Mouse (Mus musculus): ENCODE measurements around the gene Psme2b. TPM values are rescaled to one million over a fixed set of nuclear protein-coding genes. Genes with fewer than 3 reads are reported as not detected.
A peak's percentile ranks its signal among the peaks of the same experiment; 100 is the strongest.
"Not testable (repeated sequence)": the region's sequence is repeated elsewhere in the genome, so short reads cannot be mapped to it uniquely, and the experiment has no call there.

Gene Psme2b
- polyA plus RNA-seq, 1 experiment: 11.3 TPM

- Histone ChIP-seq H3K4me2 (ENCODE audit: low read depth) (no peak overlapping the region), H3ac (ENCODE audit: control insufficient read depth, insufficient read length) (no peak overlapping the region), H3K36me3 (ENCODE audit: control insufficient read depth, insufficient read depth) (no peaks in the 10 kb centered on the region), H3K4me3 (no peak overlapping the region), H3K79me2 (ENCODE audit: control insufficient read depth, insufficient read depth) (no peaks in the 10 kb centered on the region), H3K27me3 (ENCODE audit: control insufficient read depth, insufficient read depth, insufficient read length) (no peaks in the 10 kb centered on the region)
- no peak for TF ChIP-seq CEBPB (IDR thresholded peaks at IDR 0.05; ENCODE audit: insufficient read depth, poor library complexity, severe bottlenecking)
- no peak for TF ChIP-seq TCF3 (IDR thresholded peaks at IDR 0.05; ENCODE audit: insufficient read length, low read depth)
- TF ChIP-seq MYOG (IDR thresholded peaks at IDR 0.05; ENCODE audit: control insufficient read depth in 1 of 3, insufficient read depth in 1 of 3, insufficient read length in 2 of 3, low read depth in 2 of 3): no peak
- TF ChIP-seq POLR2AphosphoS2 (IDR thresholded peaks at IDR 0.05; ENCODE audit: insufficient read length, low read depth): no peak
- TF ChIP-seq MYOD1 (IDR thresholded peaks at IDR 0.05; ENCODE audit: control insufficient read depth in 1 of 3, insufficient read length in 2 of 3, low read depth in 2 of 3): no peak
- TF ChIP-seq USF1 (IDR thresholded peaks at IDR 0.05; ENCODE audit: low read depth): no peak
- TF ChIP-seq POLR2A (IDR thresholded peaks at IDR 0.05; ENCODE audit: insufficient read length, low read depth): no peak
- no peak for TF ChIP-seq E2F4 (IDR thresholded peaks at IDR 0.05; ENCODE audit: insufficient read depth)
- TF ChIP-seq TCF12 (IDR thresholded peaks at IDR 0.05; ENCODE audit: insufficient read depth, poor library complexity, severe bottlenecking): no peak
- no peak for TF ChIP-seq SRF (IDR thresholded peaks at IDR 0.05; ENCODE audit: control insufficient read depth, insufficient read length, low read depth)
- no peak for TF ChIP-seq MAX (IDR thresholded peaks at IDR 0.05; ENCODE audit: low read depth)
- no peak for TF ChIP-seq REST (IDR thresholded peaks at IDR 0.05; ENCODE audit: insufficient read depth, insufficient read length)
These were observed 37.5 kb downstream of the Psme2b start for GRCm38 (mm10) chr11:48908459-48908858.

GRCm38 (mm10) chr11:48902021-48902420 is 44.0 kb downstream of the Psme2b start, which contains the start of gene Gm5431:
Gene Gm5431 (minus strand): TSS chr11:48902214.
- H3ac ChIP-seq (ENCODE audit: control insufficient read depth, insufficient read length): no peak within 1 kb of the TSS
- no peak within 1 kb of the TSS for H3K4me3 ChIP-seq
- H3K4me2 ChIP-seq (ENCODE audit: low read depth): no peak within 1 kb of the TSS
- H3K36me3 ChIP-seq (ENCODE audit: control insufficient read depth, insufficient read depth): no peaks in the 10 kb centered on the region
- no peaks in the 10 kb centered on the region for H3K27me3 ChIP-seq (ENCODE audit: control insufficient read depth, insufficient read depth, insufficient read length)
- no peaks in the 10 kb centered on the region for H3K79me2 ChIP-seq (ENCODE audit: control insufficient read depth, insufficient read depth)
- no peak for TF ChIP-seq SRF (IDR thresholded peaks at IDR 0.05; ENCODE audit: control insufficient read depth, insufficient read length, low read depth)
- no peak for TF ChIP-seq MYOG (IDR thresholded peaks at IDR 0.05; ENCODE audit: control insufficient read depth in 1 of 3, insufficient read depth in 1 of 3, insufficient read length in 2 of 3, low read depth in 2 of 3)
- TF ChIP-seq POLR2AphosphoS2 (IDR thresholded peaks at IDR 0.05; ENCODE audit: insufficient read length, low read depth): no peak
- TF ChIP-seq TCF12 (IDR thresholded peaks at IDR 0.05; ENCODE audit: insufficient read depth, poor library complexity, severe bottlenecking): no peak
- no peak for TF ChIP-seq POLR2A (IDR thresholded peaks at IDR 0.05; ENCODE audit: insufficient read length, low read depth)
- TF ChIP-seq E2F4 (IDR thresholded peaks at IDR 0.05; ENCODE audit: insufficient read depth): no peak
- TF ChIP-seq TCF3 (IDR thresholded peaks at IDR 0.05; ENCODE audit: insufficient read length, low read depth): no peak
- no peak for TF ChIP-seq REST (IDR thresholded peaks at IDR 0.05; ENCODE audit: insufficient read depth, insufficient read length)
- no peak for TF ChIP-seq MYOD1 (IDR thresholded peaks at IDR 0.05; ENCODE audit: control insufficient read depth in 1 of 3, insufficient read length in 2 of 3, low read depth in 2 of 3)
- no peak for TF ChIP-seq USF1 (IDR thresholded peaks at IDR 0.05; ENCODE audit: low read depth)
- TF ChIP-seq CEBPB (IDR thresholded peaks at IDR 0.05; ENCODE audit: insufficient read depth, poor library complexity, severe bottlenecking): no peak
- no peak for TF ChIP-seq MAX (IDR thresholded peaks at IDR 0.05; ENCODE audit: low read depth)

- not testable (repeated sequence) for H3K4me2 ChIP-seq (ENCODE audit: low read depth); H3K36me3 ChIP-seq (ENCODE audit: control insufficient read depth, insufficient read depth); H3K79me2 ChIP-seq (ENCODE audit: control insufficient read depth, insufficient read depth); H3K27me3 ChIP-seq (ENCODE audit: control insufficient read depth, insufficient read depth, insufficient read length); H3K4me3 ChIP-seq; H3ac ChIP-seq (ENCODE audit: control insufficient read depth, insufficient read length)
These were observed 44.4 kb downstream of the Psme2b start for GRCm38 (mm10) chr11:48901567-48901930.

GRCm38 (mm10) chr11:48900654-48901566 is 45.1 kb downstream of the Psme2b start:
- H3K36me3 ChIP-seq (ENCODE audit: control insufficient read depth, insufficient read depth); H3K4me2 ChIP-seq (ENCODE audit: low read depth); H3K79me2 ChIP-seq (ENCODE audit: control insufficient read depth, insufficient read depth); H3K4me3 ChIP-seq; H3ac ChIP-seq (ENCODE audit: control insufficient read depth, insufficient read length); H3K27me3 ChIP-seq (ENCODE audit: control insufficient read depth, insufficient read depth, insufficient read length): not testable (repeated sequence)

- H3K4me2 ChIP-seq (ENCODE audit: low read depth): peak overlapping the region; percentile 0
- no peak overlapping the region for H3ac ChIP-seq (ENCODE audit: control insufficient read depth, insufficient read length)
- no peak overlapping the region for H3K4me3 ChIP-seq
- no peak for TF ChIP-seq USF1 (IDR thresholded peaks at IDR 0.05; ENCODE audit: low read depth)
- TF ChIP-seq E2F4 (IDR thresholded peaks at IDR 0.05; ENCODE audit: insufficient read depth): no peak
- TF ChIP-seq TCF12 (IDR thresholded peaks at IDR 0.05; ENCODE audit: insufficient read depth, poor library complexity, severe bottlenecking): no peak
- TF ChIP-seq REST (IDR thresholded peaks at IDR 0.05; ENCODE audit: insufficient read depth, insufficient read length): no peak
- no peak for TF ChIP-seq MYOD1 (IDR thresholded peaks at IDR 0.05; ENCODE audit: control insufficient read depth in 1 of 3, insufficient read length in 2 of 3, low read depth in 2 of 3)
- no peak for TF ChIP-seq SRF (IDR thresholded peaks at IDR 0.05; ENCODE audit: control insufficient read depth, insufficient read length, low read depth)
- TF ChIP-seq POLR2AphosphoS2 (IDR thresholded peaks at IDR 0.05; ENCODE audit: insufficient read length, low read depth): no peak
- TF ChIP-seq CEBPB (IDR thresholded peaks at IDR 0.05; ENCODE audit: insufficient read depth, poor library complexity, severe bottlenecking): no peak
- TF ChIP-seq MYOG (IDR thresholded peaks at IDR 0.05; ENCODE audit: control insufficient read depth in 1 of 3, insufficient read depth in 1 of 3, insufficient read length in 2 of 3, low read depth in 2 of 3): no peak
- no peak for TF ChIP-seq MAX (IDR thresholded peaks at IDR 0.05; ENCODE audit: low read depth)
- no peak for TF ChIP-seq POLR2A (IDR thresholded peaks at IDR 0.05; ENCODE audit: insufficient read length, low read depth)
- no peak for TF ChIP-seq TCF3 (IDR thresholded peaks at IDR 0.05; ENCODE audit: insufficient read length, low read depth)
- no peaks in the 10 kb centered on the region for H3K79me2 ChIP-seq (ENCODE audit: control insufficient read depth, insufficient read depth)
- no peaks in the 10 kb centered on the region for H3K27me3 ChIP-seq (ENCODE audit: control insufficient read depth, insufficient read depth, insufficient read length)
- no peaks in the 10 kb centered on the region for H3K36me3 ChIP-seq (ENCODE audit: control insufficient read depth, insufficient read depth)
These were observed 47.1 kb downstream of the Psme2b start for GRCm38 (mm10) chr11:48898812-48899431.
